Mouse (Mus musculus) heart, embryonic 15.5 days (tissue): ENCODE measurements around the gene Lhfpl3. TPM values are rescaled to one million over a fixed set of nuclear protein-coding genes. Genes with fewer than 3 reads are reported as not detected.

ENCODE experiments used
- ATAC-seq: fragments of 200-750 bp; cut with Nextera tagmentation; replicated peaks from 2 replicates; pipeline ENCODE4 v1.8.0; 2017; ENCODE audit warnings: low read depth, moderate TSS enrichment; ENCODE audit not compliant: insufficient number of reproducible peaks, insufficient read depth, low FRiP score
- H3K27ac ChIP-seq: fragments of 300-500 bp; sonication (generic); 2 replicates; pipeline ENCODE4 v1.5.1; 2015; ENCODE audit warnings: mild to moderate bottlenecking, inconsistent platforms
- H3K27me3 ChIP-seq: fragments of 300-500 bp; sonication (generic); 2 replicates; pipeline ENCODE4 v1.6.1; 2015; ENCODE audit warnings: inconsistent platforms
- H3K36me3 ChIP-seq: fragments of 300-500 bp; sonication (generic); 2 replicates; pipeline ENCODE4 v1.6.1; 2015; ENCODE audit warnings: mild to moderate bottlenecking, inconsistent platforms
- H3K4me1 ChIP-seq: fragments of 300-500 bp; sonication (generic); replicated peaks from 2 replicates; pipeline ENCODE4 v1.6.1; 2015; ENCODE audit warnings: inconsistent platforms
- H3K4me2 ChIP-seq: fragments of 300-500 bp; sonication (generic); 2 replicates; pipeline ENCODE4 v1.6.1; 2015; ENCODE audit warnings: inconsistent platforms, mild to moderate bottlenecking, moderate library complexity
- H3K4me3 ChIP-seq: fragments of 300-500 bp; sonication (generic); 2 replicates; pipeline ENCODE4 v1.5.1; 2015; ENCODE audit warnings: mild to moderate bottlenecking, inconsistent platforms
- H3K9ac ChIP-seq: fragments of 300-500 bp; sonication (generic); 2 replicates; pipeline ENCODE4 v1.6.1; 2015; ENCODE audit warnings: mild to moderate bottlenecking, inconsistent platforms
- H3K9me3 ChIP-seq: fragments of 300-500 bp; sonication (generic); replicated peaks from 2 replicates; pipeline ENCODE4 v1.6.1; 2016; ENCODE audit warnings: inconsistent platforms
- WGBS: fragments of 180-500 bp; shearing (Covaris S2); methylation state at CpG from one replicate; pipeline ENCODE4 v1.1.7; 2015; ENCODE audit warnings: mixed read lengths; 5-methylcytosine and 5-hydroxymethylcytosine counted together
- polyA plus RNA-seq: library from polyadenylated mRNA; unstranded; fragments of >200 nt; fragmentation: Nextera tagmentation; extraction: Ambion mirVana; gene quantifications from 2 replicates; pipeline ENCODE4 v1.2.1, GENCODE M21; 2015

Gene Lhfpl3
- polyA plus RNA-seq, 1 experiment from 2014 or later = 0.05 TPM

DNA sequence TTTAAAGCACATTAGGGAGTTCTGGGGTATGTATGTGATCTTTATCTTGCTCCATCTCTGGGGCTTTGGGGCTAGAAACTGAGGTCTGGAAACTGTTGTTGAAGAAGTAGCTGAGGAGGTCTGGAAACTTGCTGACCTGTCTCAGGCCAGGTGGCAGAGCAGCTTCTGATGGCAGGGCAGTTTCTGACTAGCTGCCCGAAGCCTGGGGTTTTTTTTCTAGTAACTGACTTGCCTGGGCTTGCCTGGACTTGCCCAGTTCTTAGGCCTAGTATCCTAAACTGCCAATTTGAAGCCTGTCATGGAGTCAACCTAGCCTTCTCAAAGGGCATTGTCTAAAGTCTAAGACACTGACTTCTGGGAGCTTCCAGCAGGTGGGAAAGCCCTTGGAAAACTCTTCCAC, 501.9 kb downstream of the Lhfpl3 start:
- Histone ChIP-seq H3K4me2 (no peak overlapping the region), H3K4me1 (peaks cover 25% of the 10 kb centered on the region), H3K36me3 (no peaks in the 10 kb centered on the region), H3K9me3 (no peaks in the 10 kb centered on the region), H3K27ac (no peak overlapping the region), H3K4me3 (no peak overlapping the region), H3K9ac (no peak overlapping the region), H3K27me3 (no peaks in the 10 kb centered on the region)
- WGBS = 71% methylated on average over 1 of the region's 1 CpGs
- ATAC-seq = no peak

DNA sequence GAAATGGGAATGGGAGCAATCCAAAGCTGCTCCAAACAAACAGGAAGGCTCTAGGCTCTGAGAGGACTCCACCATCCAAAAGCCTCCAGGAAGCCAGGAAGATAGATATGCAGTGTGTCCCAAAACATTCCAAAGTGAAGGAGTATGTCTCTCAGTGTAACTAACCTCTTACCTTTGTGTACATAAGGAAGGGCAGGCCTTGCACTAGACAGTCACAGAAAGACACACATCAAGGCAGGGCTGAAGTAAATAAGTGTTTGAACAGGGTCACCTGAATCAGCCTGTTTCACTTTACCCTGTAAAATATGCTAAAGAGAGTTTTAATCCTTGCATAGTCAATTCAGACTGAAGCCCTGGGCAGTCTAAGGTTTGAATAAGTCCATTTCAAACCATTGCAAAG, 502.4 kb downstream of the Lhfpl3 start:
- H3K36me3 ChIP-seq = no peaks in the 10 kb centered on the region
- H3K9ac ChIP-seq = no peak overlapping the region
- H3K4me1 ChIP-seq = peaks cover 25% of the 10 kb centered on the region
- no peak overlapping the region for H3K27ac ChIP-seq
- H3K9me3 ChIP-seq = no peaks in the 10 kb centered on the region
- no peaks in the 10 kb centered on the region for H3K27me3 ChIP-seq
- H3K4me3 ChIP-seq = no peak overlapping the region
- no peak for ATAC-seq
- H3K4me2 ChIP-seq = no peak overlapping the region

DNA sequence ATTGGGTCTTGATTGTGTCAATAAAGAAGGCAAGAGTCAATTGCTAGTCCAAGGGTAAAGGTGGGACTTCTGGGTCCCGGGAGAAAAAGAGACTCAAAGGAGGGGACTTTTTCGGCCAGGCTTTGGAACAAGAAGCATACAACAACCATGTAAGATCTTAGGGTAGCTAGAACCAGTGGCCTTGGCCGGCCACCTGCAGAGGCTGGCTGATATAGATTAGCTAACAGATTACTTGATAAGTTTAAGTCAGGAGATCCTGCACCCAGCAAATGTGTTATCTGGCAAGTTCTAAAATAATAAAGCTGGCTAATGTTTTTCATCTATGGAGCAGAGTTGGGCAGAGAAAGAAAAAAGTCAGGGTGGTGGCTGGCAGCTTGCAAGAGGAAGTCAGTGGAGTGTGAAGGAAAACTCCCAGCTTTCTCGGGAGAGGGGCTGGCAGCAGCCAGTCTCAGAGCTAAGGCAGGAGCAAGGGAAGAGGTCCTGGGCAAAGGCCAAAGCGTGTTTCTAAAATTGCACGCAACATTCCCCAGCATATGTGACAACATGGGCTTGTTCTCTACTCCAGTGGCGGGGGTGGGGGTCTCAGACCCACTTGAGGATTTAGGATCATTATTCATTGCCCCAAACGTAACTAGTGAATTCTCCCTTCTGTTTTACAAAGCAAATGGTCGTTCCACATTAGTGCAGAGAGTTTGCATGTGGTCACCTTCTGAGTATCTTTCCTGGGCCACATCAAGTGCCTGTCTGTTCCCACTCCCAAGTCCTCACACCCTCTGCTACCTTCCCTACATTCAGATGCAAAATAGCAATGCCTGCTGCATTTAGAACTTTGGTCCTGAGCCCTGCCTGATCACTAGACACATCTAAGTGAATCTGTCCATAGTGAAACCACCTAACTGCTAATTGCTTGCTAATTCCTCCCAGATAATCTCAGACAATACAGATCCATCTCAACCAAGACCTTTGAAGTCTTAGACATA, 504.3 kb downstream of the Lhfpl3 start:
- Histone ChIP-seq H3K4me3 (no peak overlapping the region), H3K27me3 (no peaks in the 10 kb centered on the region), H3K9ac (no peak overlapping the region), H3K36me3 (no peaks in the 10 kb centered on the region), H3K27ac (peak overlapping the region; percentile 80), H3K4me2 (no peak overlapping the region), H3K9me3 (no peaks in the 10 kb centered on the region), H3K4me1 (peaks cover 25% of the 10 kb centered on the region)
- 32% methylated on average over 9 of the region's 9 CpGs for WGBS
- ATAC-seq = no peak

GRCm38 (mm10) chr5:23251462-23252224, 505.8 kb downstream of the Lhfpl3 start:
- Histone ChIP-seq H3K36me3 (no peaks in the 10 kb centered on the region), H3K4me2 (peak overlapping the region; percentile 57), H3K4me3 (peak overlapping the region; percentile 31), H3K9ac (peak overlapping the region; percentile 28; the same call in 1 of the 2 replicates), H3K9me3 (no peaks in the 10 kb centered on the region), H3K4me1 (peaks cover 25% of the 10 kb centered on the region), H3K27ac (peak overlapping the region; percentile 80), H3K27me3 (no peaks in the 10 kb centered on the region)
- ATAC-seq = peak; percentile 76
- WGBS = 9% methylated on average over 12 of the region's 12 CpGs

- 57% methylated on average over 3 of the region's 3 CpGs for WGBS
- Histone ChIP-seq H3K4me3 (no peak overlapping the region), H3K27ac (no peak overlapping the region), H3K4me2 (no peak overlapping the region), H3K36me3 (no peaks in the 10 kb centered on the region), H3K9me3 (no peaks in the 10 kb centered on the region), H3K9ac (no peak overlapping the region), H3K4me1 (peaks cover 10% of the 10 kb centered on the region), H3K27me3 (no peaks in the 10 kb centered on the region)
- no peak for ATAC-seq
These were observed 510.1 kb downstream of the Lhfpl3 start for GRCm38 (mm10) chr5:23255816-23256418.

- ATAC-seq = no peak
- H3K4me1 ChIP-seq = no peaks in the 10 kb centered on the region
- no peak overlapping the region for H3K4me3 ChIP-seq
- H3K9ac ChIP-seq = no peak overlapping the region
- H3K27ac ChIP-seq = no peak overlapping the region
- no peaks in the 10 kb centered on the region for H3K9me3 ChIP-seq
- no peaks in the 10 kb centered on the region for H3K27me3 ChIP-seq
- no peak overlapping the region for H3K4me2 ChIP-seq
- 72% methylated on average over 3 of the region's 3 CpGs for WGBS
- H3K36me3 ChIP-seq = no peaks in the 10 kb centered on the region
These were observed 527.5 kb downstream of the Lhfpl3 start for GRCm38 (mm10) chr5:23273309-23273708.

- no peak overlapping the region for H3K27ac ChIP-seq
- no peak overlapping the region for H3K4me2 ChIP-seq
- H3K9me3 ChIP-seq = no peaks in the 10 kb centered on the region
- no peak for ATAC-seq
- H3K4me1 ChIP-seq = 0 out of 2 replicates have a peak, but pooled peaks cover 2% of the 10 kb centered on the region
- no peaks in the 10 kb centered on the region for H3K27me3 ChIP-seq
- H3K4me3 ChIP-seq = no peak overlapping the region
- WGBS = 86% methylated on average over 7 of the region's 7 CpGs
- no peaks in the 10 kb centered on the region for H3K36me3 ChIP-seq
- H3K9ac ChIP-seq = no peak overlapping the region
These were observed 533.5 kb downstream of the Lhfpl3 start for GRCm38 (mm10) chr5:23279364-23279763.

DNA sequence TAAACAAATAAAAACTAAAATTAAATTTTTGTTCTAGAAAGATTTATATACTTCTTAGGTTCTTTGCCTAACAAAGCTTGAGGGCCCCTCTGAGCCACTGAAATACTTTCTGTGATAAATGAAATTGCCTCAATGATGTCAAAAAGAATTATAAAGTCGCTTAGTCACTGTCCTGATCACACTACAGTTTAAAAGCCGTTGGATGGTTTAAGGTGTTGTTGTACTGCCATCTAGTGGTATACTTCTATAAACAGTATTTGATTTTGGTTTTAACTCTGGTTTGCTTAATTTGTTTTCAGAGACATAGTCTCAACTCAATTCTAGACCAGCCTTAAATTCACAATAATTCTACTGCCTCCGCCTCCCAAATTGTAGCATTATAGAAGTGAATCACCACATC, 539.0 kb downstream of the Lhfpl3 start:
- WGBS = 15% methylated on average over 3 of the region's 3 CpGs
- H3K9ac ChIP-seq = no peak overlapping the region
- no peak overlapping the region for H3K4me3 ChIP-seq
- H3K4me1 ChIP-seq = 0 out of 2 replicates have a peak, but pooled peaks cover 2% of the 10 kb centered on the region
- H3K9me3 ChIP-seq = no peaks in the 10 kb centered on the region
- no peaks in the 10 kb centered on the region for H3K27me3 ChIP-seq
- H3K27ac ChIP-seq = no peak overlapping the region
- no peaks in the 10 kb centered on the region for H3K36me3 ChIP-seq
- H3K4me2 ChIP-seq = no peak overlapping the region
- ATAC-seq = no peak

DNA sequence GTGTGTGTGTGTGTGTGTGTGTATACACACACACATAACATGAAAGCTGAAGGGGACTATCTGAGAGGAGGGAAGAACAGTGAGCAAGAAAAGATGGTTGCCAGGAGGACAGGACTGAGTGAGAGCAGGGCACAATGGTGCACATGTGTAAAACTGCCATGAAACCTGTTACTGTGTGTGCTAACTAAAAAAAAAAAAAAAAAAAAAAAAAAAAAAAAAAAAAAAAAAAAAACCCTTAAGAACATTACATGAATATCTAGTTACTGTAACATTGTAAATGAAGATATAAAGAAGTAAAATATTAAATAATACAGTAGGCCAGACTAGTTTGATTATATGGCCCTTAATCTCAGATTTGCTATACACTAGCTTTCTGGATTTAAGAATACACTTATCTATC, 543.3 kb downstream of the Lhfpl3 start:
- H3K4me2 ChIP-seq = no peak overlapping the region
- no peaks in the 10 kb centered on the region for H3K4me1 ChIP-seq
- no peak overlapping the region for H3K9ac ChIP-seq
- no peak overlapping the region for H3K4me3 ChIP-seq
- H3K27ac ChIP-seq = no peak overlapping the region
- no peaks in the 10 kb centered on the region for H3K27me3 ChIP-seq
- no peaks in the 10 kb centered on the region for H3K9me3 ChIP-seq
- no peak for ATAC-seq
- no peaks in the 10 kb centered on the region for H3K36me3 ChIP-seq
